Mouse (Mus musculus) myocyte (in vitro differentiated cells): ENCODE measurements around the gene Clpb. TPM values are rescaled to one million over a fixed set of nuclear protein-coding genes. Genes with fewer than 3 reads are reported as not detected.

Experiments
- H3K27me3 ChIP-seq: one replicate; pipeline ENCODE4 v1.6.1; 2011; ENCODE audit not compliant: control insufficient read depth, insufficient read depth, insufficient read length
- H3K36me3 ChIP-seq: one replicate; pipeline ENCODE4 v1.6.1; 2011; ENCODE audit not compliant: control insufficient read depth, insufficient read depth
- H3K4me2 ChIP-seq: one replicate; pipeline ENCODE4 v1.6.1; 2011; ENCODE audit warnings: low read depth, control low read depth
- H3K4me3 ChIP-seq: one replicate; pipeline ENCODE4 v1.5.1; 2011; ENCODE audit warnings: mild to moderate bottlenecking, control low read depth, moderate library complexity
- H3K79me2 ChIP-seq: one replicate; pipeline ENCODE4 v1.6.1; 2011; ENCODE audit not compliant: control insufficient read depth, insufficient read depth
- H3ac ChIP-seq: one replicate; pipeline ENCODE4 v1.6.1; 2011; ENCODE audit not compliant: control insufficient read depth, insufficient read length
- CEBPB ChIP-seq: IDR thresholded peaks from 2 replicates; pipeline ENCODE4 v1.6.1; 2011; ENCODE audit warnings: mild to moderate bottlenecking, moderate library complexity; ENCODE audit not compliant: poor library complexity, insufficient read depth, severe bottlenecking
- E2F4 ChIP-seq: IDR thresholded peaks from one replicate; pipeline ENCODE4 v1.6.1; 2011; ENCODE audit warnings: mild to moderate bottlenecking, control low read depth, moderate library complexity; ENCODE audit not compliant: insufficient read depth
- MAX ChIP-seq: IDR thresholded peaks from one replicate; pipeline ENCODE4 v1.6.1; 2011; ENCODE audit warnings: low read depth, mild to moderate bottlenecking, control low read depth
- MYOD1 ChIP-seq, 3 experiments: IDR thresholded peaks; one replicate each; pipeline ENCODE4 v1.6.1; 2011; ENCODE audit warnings: control low read depth in 2 of 3, low read depth in 2 of 3, mild to moderate bottlenecking in 2 of 3, moderate library complexity in 1 of 3; ENCODE audit not compliant: insufficient read length in 2 of 3, control insufficient read depth in 1 of 3
- MYOG ChIP-seq, 3 experiments: IDR thresholded peaks; one replicate each; pipeline ENCODE4 v1.6.1; 2011; ENCODE audit warnings: control low read depth in 2 of 3, low read depth in 2 of 3, mild to moderate bottlenecking in 2 of 3; ENCODE audit not compliant: insufficient read length in 2 of 3, control insufficient read depth in 1 of 3, insufficient read depth in 1 of 3
- POLR2A ChIP-seq: IDR thresholded peaks from one replicate; pipeline ENCODE4 v1.6.1; 2011; ENCODE audit warnings: low read depth, mild to moderate bottlenecking, control low read depth, moderate library complexity; ENCODE audit not compliant: insufficient read length
- POLR2AphosphoS2 ChIP-seq: IDR thresholded peaks from one replicate; pipeline ENCODE4 v1.6.1; 2011; ENCODE audit warnings: low read depth, control low read depth; ENCODE audit not compliant: insufficient read length
- REST ChIP-seq: IDR thresholded peaks from one replicate; pipeline ENCODE4 v1.6.1; 2011; ENCODE audit warnings: mild to moderate bottlenecking, control low read depth, moderate library complexity; ENCODE audit not compliant: insufficient read depth, insufficient read length
- SRF ChIP-seq: IDR thresholded peaks from one replicate; pipeline ENCODE4 v1.6.1; 2011; ENCODE audit warnings: low read depth; ENCODE audit not compliant: control insufficient read depth, insufficient read length
- TCF12 ChIP-seq: IDR thresholded peaks from one replicate; pipeline ENCODE4 v1.6.1; 2011; ENCODE audit warnings: mild to moderate bottlenecking, control low read depth; ENCODE audit not compliant: poor library complexity, insufficient read depth, severe bottlenecking
- TCF3 ChIP-seq: IDR thresholded peaks from one replicate; pipeline ENCODE4 v1.6.1; 2011; ENCODE audit warnings: low read depth, control low read depth; ENCODE audit not compliant: insufficient read length
- USF1 ChIP-seq: IDR thresholded peaks from one replicate; pipeline ENCODE4 v1.6.1; 2011; ENCODE audit warnings: low read depth, mild to moderate bottlenecking, control low read depth, moderate library complexity
- polyA plus RNA-seq: library from polyadenylated mRNA; unstranded; fragments of >200 nt; fragmentation: generic; extraction: Trizol; gene quantifications from one replicate; pipeline ENCODE4 v1.2.1, GENCODE M21; 2012; ENCODE audit warnings: missing spikeins

Gene Clpb
- polyA plus RNA-seq, 1 experiment, result 114 TPM

- TF ChIP-seq CEBPB (no peak), POLR2AphosphoS2 (no peak), TCF12 (no peak), POLR2A (no peak), MAX (no peak), E2F4 (no peak), TCF3 (no peak), MYOD1 (IDR thresholded peaks at IDR 0.05; ENCODE audit: control insufficient read depth in 1 of 3, insufficient read length in 2 of 3, low read depth in 2 of 3) (no peak), MYOG (IDR thresholded peaks at IDR 0.05; ENCODE audit: control insufficient read depth in 1 of 3, insufficient read depth in 1 of 3, insufficient read length in 2 of 3, low read depth in 2 of 3) (no peak), USF1 (no peak), REST (no peak), SRF (no peak)
- no peaks in the 10 kb centered on the region for H3K27me3 ChIP-seq
- H3K36me3 ChIP-seq, result peaks cover 4% of the 10 kb centered on the region
- H3K79me2 ChIP-seq, result peaks cover 16% of the 10 kb centered on the region
- no peak overlapping the region for H3K4me3 ChIP-seq
- no peak overlapping the region for H3ac ChIP-seq
- no peak overlapping the region for H3K4me2 ChIP-seq
Measured at GRCm38 (mm10) chr7:101673497-101673896, 10.1 kb downstream of the Clpb start.

GRCm38 (mm10) chr7:101676033-101676761 lies 12.8 kb downstream of the Clpb start:
- H3K4me3 ChIP-seq, result no peak overlapping the region
- H3K36me3 ChIP-seq, result no peaks in the 10 kb centered on the region
- peaks cover 22% of the 10 kb centered on the region for H3K79me2 ChIP-seq
- TF ChIP-seq MYOD1 (IDR thresholded peaks at IDR 0.05; ENCODE audit: control insufficient read depth in 1 of 3, insufficient read length in 2 of 3, low read depth in 2 of 3) (no peak), POLR2A (no peak), TCF12 (no peak), MYOG (IDR thresholded peaks at IDR 0.05; ENCODE audit: control insufficient read depth in 1 of 3, insufficient read depth in 1 of 3, insufficient read length in 2 of 3, low read depth in 2 of 3) (no peak), POLR2AphosphoS2 (no peak), SRF (no peak), USF1 (no peak), REST (no peak), TCF3 (no peak), E2F4 (no peak), MAX (no peak), CEBPB (no peak)
- H3K4me2 ChIP-seq, result no peak overlapping the region
- H3K27me3 ChIP-seq, result no peaks in the 10 kb centered on the region
- H3ac ChIP-seq, result no peak overlapping the region

- peaks cover 22% of the 10 kb centered on the region for H3K79me2 ChIP-seq
- H3K4me3 ChIP-seq, result no peak overlapping the region
- H3K27me3 ChIP-seq, result no peaks in the 10 kb centered on the region
- H3ac ChIP-seq, result no peak overlapping the region
- H3K36me3 ChIP-seq, result no peaks in the 10 kb centered on the region
- TF ChIP-seq MAX, result no peak
- no peak overlapping the region for H3K4me2 ChIP-seq
Measured at GRCm38 (mm10) chr7:101676762-101677308, 13.4 kb downstream of the Clpb start.

GRCm38 (mm10) chr7:101679591-101679990 lies 16.2 kb downstream of the Clpb start:
- TF ChIP-seq E2F4 (no peak), MYOD1 (IDR thresholded peaks at IDR 0.05; ENCODE audit: control insufficient read depth in 1 of 3, insufficient read length in 2 of 3, low read depth in 2 of 3) (no peak), SRF (no peak), MYOG (IDR thresholded peaks at IDR 0.05; ENCODE audit: control insufficient read depth in 1 of 3, insufficient read depth in 1 of 3, insufficient read length in 2 of 3, low read depth in 2 of 3) (no peak), CEBPB (no peak), POLR2A (no peak), REST (no peak), TCF3 (no peak), MAX (no peak), TCF12 (no peak), POLR2AphosphoS2 (no peak), USF1 (no peak)
- H3ac ChIP-seq, result no peak overlapping the region
- H3K4me3 ChIP-seq, result no peak overlapping the region
- H3K79me2 ChIP-seq, result peaks cover 22% of the 10 kb centered on the region
- H3K36me3 ChIP-seq, result no peaks in the 10 kb centered on the region
- no peaks in the 10 kb centered on the region for H3K27me3 ChIP-seq
- no peak overlapping the region for H3K4me2 ChIP-seq

GRCm38 (mm10) chr7:101680961-101681360 lies 17.5 kb downstream of the Clpb start:
- peak overlapping the region; percentile 50 for H3K4me2 ChIP-seq
- no peak overlapping the region for H3ac ChIP-seq
- no peaks in the 10 kb centered on the region for H3K27me3 ChIP-seq
- no peak overlapping the region for H3K4me3 ChIP-seq
- TF ChIP-seq MYOG (IDR thresholded peaks at IDR 0.05; ENCODE audit: control insufficient read depth in 1 of 3, insufficient read depth in 1 of 3, insufficient read length in 2 of 3, low read depth in 2 of 3) (no peak), MYOD1 (IDR thresholded peaks at IDR 0.05; ENCODE audit: control insufficient read depth in 1 of 3, insufficient read length in 2 of 3, low read depth in 2 of 3) (no peak), POLR2A (no peak), TCF3 (no peak), REST (no peak), E2F4 (no peak), USF1 (no peak), MAX (no peak), POLR2AphosphoS2 (no peak), SRF (no peak), CEBPB (no peak), TCF12 (no peak)
- H3K36me3 ChIP-seq, result no peaks in the 10 kb centered on the region
- peaks cover 22% of the 10 kb centered on the region for H3K79me2 ChIP-seq
